Mouse (Mus musculus) heart, embryonic 15.5 days (tissue): ENCODE data around the gene Zfp385b. TPM values are rescaled to one million over a fixed set of nuclear protein-coding genes. Genes with fewer than 3 reads are reported as not detected.

ENCODE experiments used
- ATAC-seq: fragments of 200-750 bp; cut with Nextera tagmentation; replicated peaks from 2 replicates; pipeline ENCODE4 v1.8.0; 2017; ENCODE audit warnings: low read depth, moderate TSS enrichment; ENCODE audit not compliant: insufficient number of reproducible peaks, insufficient read depth, low FRiP score
- H3K27ac ChIP-seq: fragments of 300-500 bp; sonication (generic); 2 replicates; pipeline ENCODE4 v1.5.1; 2015; ENCODE audit warnings: mild to moderate bottlenecking, inconsistent platforms
- H3K27me3 ChIP-seq: fragments of 300-500 bp; sonication (generic); 2 replicates; pipeline ENCODE4 v1.6.1; 2015; ENCODE audit warnings: inconsistent platforms
- H3K36me3 ChIP-seq: fragments of 300-500 bp; sonication (generic); 2 replicates; pipeline ENCODE4 v1.6.1; 2015; ENCODE audit warnings: mild to moderate bottlenecking, inconsistent platforms
- H3K4me1 ChIP-seq: fragments of 300-500 bp; sonication (generic); replicated peaks from 2 replicates; pipeline ENCODE4 v1.6.1; 2015; ENCODE audit warnings: inconsistent platforms
- H3K4me2 ChIP-seq: fragments of 300-500 bp; sonication (generic); 2 replicates; pipeline ENCODE4 v1.6.1; 2015; ENCODE audit warnings: inconsistent platforms, mild to moderate bottlenecking, moderate library complexity
- H3K4me3 ChIP-seq: fragments of 300-500 bp; sonication (generic); 2 replicates; pipeline ENCODE4 v1.5.1; 2015; ENCODE audit warnings: mild to moderate bottlenecking, inconsistent platforms
- H3K9ac ChIP-seq: fragments of 300-500 bp; sonication (generic); 2 replicates; pipeline ENCODE4 v1.6.1; 2015; ENCODE audit warnings: mild to moderate bottlenecking, inconsistent platforms
- H3K9me3 ChIP-seq: fragments of 300-500 bp; sonication (generic); replicated peaks from 2 replicates; pipeline ENCODE4 v1.6.1; 2016; ENCODE audit warnings: inconsistent platforms
- WGBS: fragments of 180-500 bp; shearing (Covaris S2); methylation state at CpG from one replicate; pipeline ENCODE4 v1.1.7; 2015; ENCODE audit warnings: mixed read lengths; 5-methylcytosine and 5-hydroxymethylcytosine counted together
- polyA plus RNA-seq: library from polyadenylated mRNA; unstranded; fragments of >200 nt; fragmentation: Nextera tagmentation; extraction: Ambion mirVana; gene quantifications from 2 replicates; pipeline ENCODE4 v1.2.1, GENCODE M21; 2015

The Zfp385b gene
- polyA plus RNA-seq, 1 experiment from 2014 or later = 3.8 TPM

DNA sequence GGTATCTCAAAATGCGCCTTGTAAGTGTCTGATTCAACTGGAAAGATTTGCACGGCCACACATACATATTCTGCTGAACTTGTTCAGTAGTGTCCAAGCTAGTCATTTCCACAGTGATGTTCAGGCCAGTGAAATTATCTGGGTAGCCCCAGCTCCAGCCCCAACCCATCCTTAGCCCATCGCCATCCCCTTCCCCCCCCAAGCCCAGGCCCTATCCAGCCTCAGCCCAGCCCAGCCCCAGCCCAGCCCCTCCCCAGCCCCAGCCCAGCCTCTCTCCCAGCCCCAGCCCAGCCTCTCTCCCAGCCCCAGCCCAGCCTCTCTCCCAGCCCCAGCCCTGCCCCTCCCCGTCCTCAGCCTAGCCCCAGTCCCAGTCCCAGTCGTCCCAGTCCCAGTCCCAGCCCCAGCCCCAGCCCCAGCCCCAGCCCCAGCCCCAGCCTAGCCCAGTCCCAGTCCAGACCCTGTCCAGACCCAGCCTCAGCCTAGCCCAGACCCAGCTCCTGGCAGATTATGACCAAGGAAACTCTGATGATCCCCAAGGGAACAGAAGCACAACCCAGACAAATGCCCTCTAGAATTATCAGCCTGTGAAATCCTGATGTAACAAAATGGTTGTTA, 409.8 kb downstream of the Zfp385b start:
- Histone ChIP-seq H3K4me2 (no peak overlapping the region), H3K27ac (no peak overlapping the region), H3K27me3 (no peaks in the 10 kb centered on the region), H3K36me3 (no peaks in the 10 kb centered on the region), H3K9me3 (no peaks in the 10 kb centered on the region), H3K9ac (no peak overlapping the region), H3K4me3 (no peak overlapping the region), H3K4me1 (no peaks in the 10 kb centered on the region)
- ATAC-seq = no peak
- WGBS = 32% methylated on average over 5 of the region's 5 CpGs

DNA sequence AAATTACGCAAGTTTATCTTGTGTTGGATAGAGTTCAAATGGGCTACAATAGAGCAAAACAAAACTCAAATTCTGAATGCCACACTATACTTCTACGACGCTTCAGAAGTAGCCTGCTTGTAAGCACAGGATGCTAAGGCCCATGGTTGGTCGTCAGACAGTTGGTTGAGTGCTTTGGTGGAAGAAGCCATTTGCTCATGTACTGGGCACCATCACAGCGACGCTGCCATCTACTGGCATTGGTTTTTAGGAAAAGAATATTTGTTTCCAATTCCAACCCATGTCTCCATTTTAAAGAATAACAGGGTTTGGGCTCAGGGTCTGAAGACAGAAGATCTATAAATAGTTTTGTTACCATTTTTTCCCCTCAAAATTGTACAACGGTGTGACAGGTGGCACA, 410.5 kb downstream of the Zfp385b start:
- Histone ChIP-seq H3K4me2 (no peak overlapping the region), H3K36me3 (no peaks in the 10 kb centered on the region), H3K4me3 (no peak overlapping the region), H3K9ac (no peak overlapping the region), H3K9me3 (no peaks in the 10 kb centered on the region), H3K27me3 (no peaks in the 10 kb centered on the region), H3K27ac (no peak overlapping the region), H3K4me1 (no peaks in the 10 kb centered on the region)
- no peak for ATAC-seq
- 65% methylated on average over 7 of the region's 7 CpGs for WGBS

DNA sequence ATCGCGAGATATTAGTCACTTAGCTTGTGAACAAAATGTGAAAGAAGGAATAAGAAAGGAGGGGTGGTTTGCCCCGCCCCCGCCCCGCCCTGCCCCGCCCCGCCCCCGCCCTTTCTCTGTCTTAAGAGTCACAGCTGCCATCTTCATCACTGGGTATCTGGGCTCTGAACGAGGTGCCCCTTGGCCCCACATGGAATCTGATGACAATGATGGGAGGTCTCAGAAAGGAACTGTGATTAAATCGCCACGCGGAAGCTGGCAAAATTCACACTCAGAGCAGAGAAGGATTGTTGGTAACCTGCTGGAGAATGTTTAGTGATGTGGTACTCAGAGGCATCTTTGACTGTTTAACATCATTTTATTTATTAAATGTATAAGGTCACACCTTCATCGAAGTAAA, 417.1 kb downstream of the Zfp385b start:
- peak overlapping the region; percentile 57 for H3K4me2 ChIP-seq
- no peaks in the 10 kb centered on the region for H3K9me3 ChIP-seq
- H3K36me3 ChIP-seq = no peaks in the 10 kb centered on the region
- H3K9ac ChIP-seq = no peak overlapping the region
- no peaks in the 10 kb centered on the region for H3K27me3 ChIP-seq
- 21% methylated on average over 13 of the region's 13 CpGs for WGBS
- no peak overlapping the region for H3K27ac ChIP-seq
- peaks cover 10% of the 10 kb centered on the region for H3K4me1 ChIP-seq
- no peak for ATAC-seq
- peak overlapping the region; percentile 31 for H3K4me3 ChIP-seq

DNA sequence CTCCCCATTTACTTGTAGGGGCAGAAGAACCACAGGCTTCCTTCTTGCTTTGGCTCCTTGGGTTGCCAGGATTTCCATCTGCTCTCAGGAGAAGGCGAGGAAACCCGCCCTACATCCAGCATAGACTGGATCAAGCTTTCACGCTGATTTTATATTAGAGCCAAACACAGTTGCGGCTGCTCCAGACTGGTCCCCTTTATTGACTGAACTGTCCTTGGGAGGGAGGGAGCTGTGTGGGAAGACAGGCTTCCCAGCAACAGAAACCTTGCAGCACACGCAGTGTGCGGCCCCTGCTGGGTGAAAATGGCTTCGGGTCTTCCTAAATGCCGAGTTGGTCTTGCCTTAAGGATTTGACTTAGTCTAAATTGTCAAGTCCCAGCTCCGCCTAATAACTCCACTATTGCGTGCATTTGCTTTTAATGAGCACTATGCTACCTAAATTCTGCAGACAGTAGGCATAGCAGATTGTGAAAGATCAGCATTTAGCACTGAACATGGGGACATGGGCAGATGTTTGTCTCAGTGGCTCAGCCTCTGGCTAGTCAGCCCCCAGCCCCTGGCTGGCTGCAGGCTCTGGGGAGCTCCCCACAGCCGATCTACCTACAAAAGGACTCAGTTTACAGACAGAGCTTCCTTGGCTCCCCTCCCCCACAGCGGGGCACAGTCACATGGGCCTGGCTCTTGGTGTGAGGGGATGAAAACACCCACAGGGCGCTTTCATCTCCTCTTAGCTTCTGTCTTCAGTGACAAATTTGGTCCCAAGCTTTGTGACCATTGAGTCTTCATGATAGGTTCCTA, 417.8 kb downstream of the Zfp385b start:
- Histone ChIP-seq H3K27ac (no peak overlapping the region), H3K4me3 (peak overlapping the region; percentile 31), H3K9ac (no peak overlapping the region), H3K4me1 (peaks cover 10% of the 10 kb centered on the region), H3K27me3 (no peaks in the 10 kb centered on the region), H3K36me3 (no peaks in the 10 kb centered on the region), H3K4me2 (peak overlapping the region; percentile 57), H3K9me3 (no peaks in the 10 kb centered on the region)
- 0 out of 2 replicates have a peak, but pooled peaks have one; percentile 30 for ATAC-seq
- WGBS = 9% methylated on average over 13 of the region's 13 CpGs

DNA sequence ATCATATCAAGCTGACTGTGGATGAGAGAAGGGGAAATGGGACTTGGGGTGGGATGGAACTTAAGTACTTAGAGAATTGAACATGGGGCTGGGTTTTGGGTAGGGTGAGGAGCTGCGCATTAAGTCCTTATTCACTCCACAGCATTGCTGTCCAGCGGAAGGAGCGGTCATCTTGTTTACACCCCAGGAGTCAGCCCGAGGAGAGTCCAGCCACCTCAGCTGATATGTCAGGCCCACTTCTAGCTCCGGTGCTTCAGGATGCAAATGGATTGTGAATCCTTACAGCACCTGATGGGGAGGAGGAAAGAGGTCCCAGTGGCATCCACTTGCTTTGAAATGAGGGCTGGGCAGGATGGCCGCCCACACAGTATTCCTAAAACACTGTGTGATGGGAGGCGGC, 425.6 kb downstream of the Zfp385b start:
- 86% methylated on average over 7 of the region's 7 CpGs for WGBS

DNA sequence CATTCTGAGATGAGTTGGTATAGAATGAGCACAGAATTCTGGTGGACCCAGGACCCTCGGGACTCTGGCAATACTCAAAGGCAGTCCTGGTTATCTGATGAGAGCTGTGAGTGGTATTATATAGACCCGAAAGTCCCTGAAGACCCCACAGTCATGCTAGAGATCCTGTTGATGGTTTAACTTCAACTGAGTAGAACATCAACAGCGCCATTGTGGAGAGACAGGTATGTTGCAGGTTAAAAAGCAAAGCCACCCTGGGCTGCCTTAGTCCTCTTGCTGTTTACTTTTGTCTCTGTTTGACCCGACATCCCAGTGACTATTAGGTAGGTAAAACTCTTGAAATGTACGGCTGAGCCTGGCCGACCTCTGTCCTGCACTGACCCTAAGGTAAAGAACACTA, 431.3 kb downstream of the Zfp385b start:
- no peaks in the 10 kb centered on the region for H3K27me3 ChIP-seq
- H3K36me3 ChIP-seq = no peaks in the 10 kb centered on the region
- no peak overlapping the region for H3K4me3 ChIP-seq
- ATAC-seq = no peak
- H3K27ac ChIP-seq = no peak overlapping the region
- WGBS = 81% methylated on average over 6 of the region's 6 CpGs
- peaks cover 3% of the 10 kb centered on the region for H3K4me1 ChIP-seq
- no peak overlapping the region for H3K9ac ChIP-seq
- H3K9me3 ChIP-seq = no peaks in the 10 kb centered on the region
- no peak overlapping the region for H3K4me2 ChIP-seq

More for the DNA sequence above, 425.6 kb downstream of the Zfp385b start:
- no peaks in the 10 kb centered on the region for H3K9me3 ChIP-seq
- peaks cover 5% of the 10 kb centered on the region for H3K4me1 ChIP-seq
- H3K36me3 ChIP-seq = no peaks in the 10 kb centered on the region
- no peak overlapping the region for H3K9ac ChIP-seq
- H3K27ac ChIP-seq = no peak overlapping the region
- no peak overlapping the region for H3K4me3 ChIP-seq
- ATAC-seq = no peak
- no peak overlapping the region for H3K4me2 ChIP-seq
- H3K27me3 ChIP-seq = no peaks in the 10 kb centered on the region

DNA sequence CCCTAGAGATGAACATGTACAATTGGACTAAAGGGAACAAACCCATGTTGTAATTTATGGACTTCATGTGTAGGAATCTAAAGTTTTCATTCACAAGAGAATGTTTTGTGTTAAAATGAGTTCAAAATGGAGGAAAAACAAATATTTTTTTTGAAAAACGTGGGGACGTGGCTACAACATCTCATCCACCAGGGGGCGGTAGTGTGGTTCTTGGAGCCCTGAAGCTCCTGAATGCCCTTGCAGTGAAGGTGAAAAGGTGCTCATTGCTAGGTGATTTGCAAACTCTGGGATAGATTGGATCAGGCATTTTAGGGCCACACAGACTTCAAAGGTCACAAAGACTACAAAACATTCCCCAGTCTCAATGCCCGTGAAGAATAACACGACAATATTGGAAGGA, 432.9 kb downstream of the Zfp385b start:
- Histone ChIP-seq H3K36me3 (no peaks in the 10 kb centered on the region), H3K4me1 (no peaks in the 10 kb centered on the region), H3K27me3 (no peaks in the 10 kb centered on the region), H3K27ac (no peak overlapping the region), H3K4me3 (no peak overlapping the region), H3K4me2 (no peak overlapping the region), H3K9ac (no peak overlapping the region), H3K9me3 (no peaks in the 10 kb centered on the region)
- no peak for ATAC-seq
- whole genome bisulfite sequencing = 26% methylated on average over 5 of the region's 5 CpGs

DNA sequence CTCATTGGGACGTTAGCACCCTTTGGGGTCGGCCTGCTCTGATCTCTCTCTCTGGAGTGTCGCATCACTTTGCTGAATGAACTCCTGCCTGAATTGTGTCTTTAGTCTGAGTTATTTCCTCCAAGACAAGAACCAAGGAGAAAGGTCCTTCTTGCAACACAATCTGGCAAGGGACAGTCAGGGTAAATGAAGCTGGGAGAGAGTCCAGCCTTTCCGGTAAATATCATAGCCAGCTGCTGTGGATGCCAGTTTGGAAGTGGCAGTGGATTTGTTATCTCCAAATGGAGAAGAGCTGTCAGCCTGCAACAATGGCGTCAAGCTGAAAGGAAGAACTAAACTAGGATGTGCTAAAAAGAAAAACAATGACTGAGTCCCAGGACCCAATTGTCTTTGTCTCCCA, 436.7 kb downstream of the Zfp385b start:
- Histone ChIP-seq H3K4me1 (no peaks in the 10 kb centered on the region), H3K27me3 (no peaks in the 10 kb centered on the region), H3K4me3 (no peak overlapping the region), H3K9ac (no peak overlapping the region), H3K27ac (no peak overlapping the region), H3K9me3 (no peaks in the 10 kb centered on the region), H3K36me3 (no peaks in the 10 kb centered on the region), H3K4me2 (no peak overlapping the region)
- 51% methylated on average over 5 of the region's 5 CpGs for WGBS
- ATAC-seq = no peak

DNA sequence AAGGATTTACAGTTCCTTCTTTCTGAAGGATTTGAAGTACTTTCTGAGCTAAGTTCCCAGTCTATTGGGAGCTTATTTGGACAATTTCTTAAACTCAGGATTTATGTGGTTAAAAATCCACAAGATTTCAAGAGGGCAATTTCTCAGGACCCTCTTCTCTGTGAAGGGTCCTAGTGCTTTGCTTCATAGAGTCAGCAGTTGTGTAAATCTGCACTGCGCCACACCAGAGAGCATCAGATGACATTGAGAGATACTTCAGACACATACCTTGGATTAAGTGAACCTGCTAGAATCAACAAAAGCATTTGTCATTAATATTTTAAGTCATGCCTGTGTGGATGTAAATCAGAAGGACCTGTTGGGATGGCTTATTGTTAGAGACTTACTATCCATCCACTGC, 439.5 kb downstream of the Zfp385b start:
- no peaks in the 10 kb centered on the region for H3K4me1 ChIP-seq
- no peak overlapping the region for H3K27ac ChIP-seq
- no peaks in the 10 kb centered on the region for H3K27me3 ChIP-seq
- WGBS = 85% methylated on average over 1 of the region's 1 CpGs
- H3K9me3 ChIP-seq = no peaks in the 10 kb centered on the region
- no peak for ATAC-seq
- H3K4me2 ChIP-seq = no peak overlapping the region
- no peak overlapping the region for H3K9ac ChIP-seq
- no peaks in the 10 kb centered on the region for H3K36me3 ChIP-seq
- no peak overlapping the region for H3K4me3 ChIP-seq

DNA sequence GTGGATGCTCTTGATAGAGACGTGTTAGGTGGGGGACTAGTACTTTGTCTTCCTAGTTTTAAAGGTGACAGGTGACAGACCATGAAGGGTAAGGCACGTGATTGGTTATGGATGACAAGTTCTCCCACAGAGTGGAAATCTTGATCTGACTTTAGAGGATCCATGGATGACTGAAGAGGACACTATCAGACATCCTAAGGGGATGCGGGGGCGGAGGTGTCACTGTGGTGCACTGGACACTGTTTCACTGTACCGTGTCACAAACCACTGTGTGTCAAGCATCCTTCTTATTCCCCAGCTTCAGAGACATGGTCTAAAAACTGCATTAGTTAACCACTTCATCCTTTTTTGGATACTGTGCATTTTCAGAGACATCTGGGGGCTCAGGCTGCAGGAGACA, 440.1 kb downstream of the Zfp385b start:
- H3K4me1 ChIP-seq = no peaks in the 10 kb centered on the region
- no peak overlapping the region for H3K4me2 ChIP-seq
- no peaks in the 10 kb centered on the region for H3K36me3 ChIP-seq
- no peak overlapping the region for H3K27ac ChIP-seq
- no peaks in the 10 kb centered on the region for H3K27me3 ChIP-seq
- ATAC-seq = no peak
- WGBS = 83% methylated on average over 5 of the region's 5 CpGs
- no peak overlapping the region for H3K9ac ChIP-seq
- H3K9me3 ChIP-seq = no peaks in the 10 kb centered on the region
- no peak overlapping the region for H3K4me3 ChIP-seq

DNA sequence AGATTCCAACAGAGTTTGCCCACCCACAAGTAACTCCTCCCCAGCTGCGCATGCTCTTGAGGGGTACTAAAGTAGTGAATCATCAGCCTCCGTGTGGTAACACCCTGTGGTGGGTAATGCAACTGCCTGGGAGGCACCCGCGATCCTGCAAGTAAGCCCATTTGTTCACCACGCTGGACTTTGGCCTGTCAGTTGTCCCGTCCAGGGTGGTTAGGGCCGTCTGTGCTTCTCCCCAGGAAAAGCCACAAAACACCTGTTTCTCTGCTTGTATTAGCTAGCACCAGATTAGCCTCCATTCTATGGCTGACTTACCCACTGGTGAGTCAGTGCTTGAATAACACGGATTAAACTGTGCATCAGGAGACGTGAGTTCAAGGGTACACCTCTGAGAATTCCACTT, 442.6 kb downstream of the Zfp385b start:
- H3K4me3 ChIP-seq = no peak overlapping the region
- WGBS = 67% methylated on average over 9 of the region's 9 CpGs
- no peaks in the 10 kb centered on the region for H3K27me3 ChIP-seq
- ATAC-seq = no peak
- H3K9me3 ChIP-seq = no peaks in the 10 kb centered on the region
- no peaks in the 10 kb centered on the region for H3K4me1 ChIP-seq
- no peak overlapping the region for H3K9ac ChIP-seq
- no peaks in the 10 kb centered on the region for H3K36me3 ChIP-seq
- H3K4me2 ChIP-seq = no peak overlapping the region
- H3K27ac ChIP-seq = no peak overlapping the region

DNA sequence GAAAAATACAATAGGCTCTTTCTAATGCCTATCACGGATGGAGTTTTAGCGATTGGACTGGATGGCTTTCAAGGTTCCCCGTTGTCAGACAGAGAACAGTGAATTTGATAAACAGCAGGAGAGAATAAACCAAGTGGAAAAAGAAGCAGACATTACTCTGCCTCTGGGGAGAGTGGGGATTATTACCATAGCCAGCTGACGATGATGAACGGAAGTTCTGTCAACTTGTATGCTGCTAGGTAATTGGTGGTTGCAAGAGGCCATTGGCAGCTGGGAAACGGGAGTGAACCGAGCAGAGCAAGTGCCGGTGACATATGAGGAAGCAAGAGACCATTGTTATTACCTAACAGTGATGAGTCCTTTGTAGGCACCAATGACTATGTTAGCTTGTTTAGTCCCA, 444.3 kb downstream of the Zfp385b start:
- H3K4me1 ChIP-seq = no peaks in the 10 kb centered on the region
- no peaks in the 10 kb centered on the region for H3K9me3 ChIP-seq
- H3K4me3 ChIP-seq = no peak overlapping the region
- H3K27me3 ChIP-seq = no peaks in the 10 kb centered on the region
- H3K27ac ChIP-seq = no peak overlapping the region
- H3K36me3 ChIP-seq = no peaks in the 10 kb centered on the region
- no peak overlapping the region for H3K4me2 ChIP-seq
- H3K9ac ChIP-seq = no peak overlapping the region
- no peak for ATAC-seq
- WGBS = 71% methylated on average over 8 of the region's 8 CpGs
